Mouse (Mus musculus) thymus, postnatal 0 days (tissue): ENCODE data around the gene Fcrl6. TPM values are rescaled to one million over a fixed set of nuclear protein-coding genes. Genes with fewer than 3 reads are reported as not detected.

ENCODE experiments used
- DNase-seq: peaks from one replicate; pipeline ENCODE4 v3.0.0-alpha.2; 2015; ENCODE audit warnings: low spot score
- polyA plus RNA-seq: library from polyadenylated mRNA; unstranded; fragments of >200 nt; fragmentation: Nextera tagmentation; extraction: Ambion mirVana; gene quantifications from 2 replicates; pipeline ENCODE4 v1.2.1, GENCODE M21; 2015

Gene Fcrl6
- 0.16 TPM in 1 of 2 replicates, not detected in the other for polyA plus RNA-seq

DNA sequence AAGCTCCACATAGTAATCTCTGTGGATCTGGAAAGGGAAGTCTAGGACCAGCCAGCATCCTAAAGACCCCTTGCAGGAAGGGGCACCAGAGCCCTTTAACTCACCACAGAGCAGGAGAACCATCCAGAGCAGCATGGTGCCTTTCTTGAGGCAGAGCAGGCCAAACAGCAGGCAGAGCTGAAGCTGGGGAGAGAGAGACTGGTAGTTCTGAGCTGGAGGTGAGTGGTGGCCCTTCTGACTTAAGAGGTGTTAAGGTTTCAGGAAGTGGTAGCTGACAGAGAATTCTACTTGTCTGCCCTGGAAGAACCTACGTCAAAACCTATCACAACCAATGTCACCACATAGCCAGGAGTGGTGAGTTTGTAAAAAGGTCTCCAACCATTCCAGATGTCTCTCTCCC is at the start of gene Fcrl6:
TSS of gene Fcrl6 (minus strand) at position 226 of the 400 bp plus-strand sequence.
- no peak for DNase-seq

DNA sequence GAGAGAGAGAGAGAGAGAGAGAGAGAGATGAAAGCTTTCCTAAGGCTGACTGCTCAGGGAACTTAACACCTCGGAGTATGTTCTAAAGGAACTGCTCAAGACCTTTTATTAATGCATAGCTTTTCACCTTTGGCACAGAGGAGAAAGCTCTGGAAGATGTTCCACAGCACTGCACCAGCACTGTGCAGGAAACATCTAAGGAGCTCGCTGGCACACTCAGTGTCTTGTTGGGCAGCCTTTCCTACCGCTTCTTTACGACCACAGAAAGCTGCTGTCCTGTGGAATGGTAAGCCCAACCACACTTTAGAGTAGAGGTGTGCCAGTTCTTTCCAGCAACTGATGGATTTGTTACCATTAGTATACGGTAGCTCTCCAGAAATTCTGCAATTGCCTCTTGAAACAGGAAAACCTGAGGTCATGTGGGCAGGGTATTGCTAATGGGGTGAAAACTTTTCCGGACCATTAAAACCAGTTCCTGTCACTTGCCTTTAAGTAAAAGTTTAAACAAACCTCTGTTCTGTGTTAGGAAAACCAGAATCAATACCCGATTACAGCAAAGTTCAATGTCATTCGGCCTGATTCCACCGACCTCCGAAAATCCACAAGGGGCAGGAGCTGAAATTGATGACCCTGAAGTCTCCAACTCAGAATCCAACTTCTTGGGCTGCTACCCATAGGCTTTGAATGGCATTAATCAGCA is 49.1 kb upstream of the Fcrl6 start:
- DNase-seq, result no peak

DNA sequence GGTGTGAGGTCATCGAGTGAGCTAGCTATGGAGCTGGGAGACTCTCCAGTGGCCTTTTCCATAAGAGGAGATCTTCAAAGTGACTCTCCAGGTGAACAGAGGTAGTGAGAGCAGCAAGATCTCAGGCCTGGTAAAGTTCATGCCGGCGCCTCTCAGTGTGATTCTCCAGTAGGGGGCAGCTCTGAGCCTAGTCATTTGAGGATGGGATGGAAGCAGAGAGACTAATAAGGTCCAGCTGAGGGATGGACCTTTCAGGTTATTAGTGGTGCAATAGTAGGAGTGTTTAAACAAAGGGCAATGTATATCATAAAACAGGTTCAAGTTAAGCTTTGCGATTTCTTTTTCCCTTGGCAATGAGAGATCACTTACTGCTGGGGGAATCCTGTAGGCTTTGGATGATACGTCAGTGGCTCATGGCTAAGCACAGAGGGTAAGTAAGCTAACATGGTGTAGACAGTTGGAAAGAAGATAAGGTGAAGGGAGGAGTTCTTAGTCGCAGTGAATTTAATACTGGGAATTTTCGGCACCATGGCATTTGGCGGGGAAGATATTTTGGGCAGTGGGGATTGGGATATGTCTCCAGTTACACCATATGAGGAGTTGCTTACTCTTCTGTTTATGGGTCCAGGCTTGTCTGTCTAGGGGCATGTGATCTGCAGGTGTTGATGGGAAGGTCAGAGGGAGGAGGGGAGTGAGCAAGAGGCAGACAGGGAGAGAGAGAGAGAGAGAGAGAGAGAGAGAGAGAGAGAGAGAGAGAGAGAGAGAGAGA is 48.4 kb upstream of the Fcrl6 start:
- no peak for DNase-seq

DNA sequence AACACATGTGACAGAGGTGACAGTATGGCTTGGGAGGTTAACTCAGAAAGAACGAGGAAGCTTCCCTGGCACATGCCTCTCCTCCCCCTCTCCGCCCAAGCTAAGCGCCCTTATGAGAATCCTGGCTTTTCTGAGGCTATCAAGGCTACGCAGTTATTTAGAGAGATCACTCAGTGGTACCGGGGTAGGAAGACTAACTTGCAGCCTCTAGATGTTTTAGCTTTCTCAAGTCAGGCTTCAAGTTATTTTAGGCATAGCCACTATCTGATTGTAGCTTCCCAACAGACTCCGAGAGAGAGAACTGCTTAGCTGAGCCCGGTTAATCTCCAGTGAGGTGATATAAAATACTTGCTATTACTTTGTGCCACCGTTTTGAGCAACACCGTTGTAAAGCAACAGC is 47.0 kb upstream of the Fcrl6 start:
- DNase-seq, result no peak

DNA sequence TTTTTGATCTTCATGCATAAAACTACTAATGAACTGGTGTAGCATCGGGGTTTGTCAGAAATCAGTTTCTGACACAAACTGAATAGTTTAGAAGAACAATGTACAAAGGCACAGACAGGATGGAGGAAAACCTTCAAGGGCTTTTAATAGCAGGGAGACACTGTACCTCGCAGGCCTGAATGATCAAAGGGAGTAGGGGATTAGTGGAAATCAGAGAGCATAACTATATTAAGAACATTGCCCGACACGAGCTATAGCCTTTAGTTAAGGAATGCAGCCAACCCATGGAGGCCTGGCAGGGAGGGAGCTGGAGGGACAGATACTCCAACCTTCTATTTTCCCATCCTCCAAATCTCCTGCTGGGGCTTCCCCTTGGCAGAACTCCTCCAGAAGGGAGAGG is 44.9 kb upstream of the Fcrl6 start:
- no peak for DNase-seq

DNA sequence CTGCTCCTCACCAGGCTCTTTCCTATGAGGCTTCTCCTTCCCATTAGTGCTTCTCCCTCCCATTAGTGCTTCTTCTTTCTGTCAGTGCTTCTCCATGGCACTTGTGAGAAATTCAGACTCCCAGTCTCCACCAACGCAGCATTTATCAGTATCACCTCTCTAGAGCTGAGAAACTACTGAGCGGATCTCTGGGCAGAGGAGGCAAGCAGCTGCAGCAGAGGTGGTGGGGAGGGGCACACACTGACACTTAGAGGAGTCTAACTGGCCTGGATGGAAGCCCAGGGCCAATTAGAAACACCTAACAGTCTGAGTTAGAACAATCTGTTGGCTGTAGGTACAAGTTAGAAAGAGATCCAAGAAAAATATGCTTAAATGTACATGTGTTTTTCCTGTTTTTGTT is 36.4 kb upstream of the Fcrl6 start:
- no peak for DNase-seq

DNA sequence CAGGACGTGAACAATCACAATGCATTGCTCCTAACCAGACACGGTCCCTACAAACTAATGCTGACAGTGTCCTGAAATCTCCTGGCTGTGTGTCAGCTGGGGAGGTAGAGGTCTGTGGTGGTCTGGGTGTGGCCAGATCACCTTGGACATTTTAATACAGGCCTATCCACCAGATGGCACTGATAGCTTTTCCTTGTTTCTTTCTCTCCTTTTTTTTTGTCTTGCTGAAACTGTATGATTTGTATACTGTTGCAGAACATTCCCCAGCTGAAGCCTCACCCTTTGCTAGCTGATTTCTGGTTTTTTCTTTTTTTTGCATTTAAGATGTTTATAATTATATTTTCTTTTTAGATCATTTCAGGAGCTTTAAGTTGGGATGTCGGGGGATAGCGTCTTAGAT is 35.5 kb upstream of the Fcrl6 start:
- no peak for DNase-seq

DNA sequence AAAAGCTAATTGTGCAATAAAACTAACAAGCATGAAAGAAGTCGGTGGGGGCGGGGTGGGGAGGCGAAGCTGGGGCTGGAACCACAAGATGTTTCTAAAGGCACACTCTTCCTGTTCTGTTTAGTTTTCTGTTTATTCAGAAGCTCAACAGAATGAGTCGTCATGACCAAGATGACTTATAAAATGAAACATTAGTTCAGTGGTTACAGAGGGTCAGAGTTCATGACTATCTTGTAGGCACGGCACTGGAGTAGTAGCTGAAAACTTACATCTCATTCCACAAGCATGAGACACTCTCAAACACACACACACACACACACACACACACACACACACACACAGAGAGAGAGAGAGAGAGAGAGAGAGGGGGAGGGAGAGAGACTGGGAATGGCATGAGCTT is 33.9 kb upstream of the Fcrl6 start:
- no peak for DNase-seq

DNA sequence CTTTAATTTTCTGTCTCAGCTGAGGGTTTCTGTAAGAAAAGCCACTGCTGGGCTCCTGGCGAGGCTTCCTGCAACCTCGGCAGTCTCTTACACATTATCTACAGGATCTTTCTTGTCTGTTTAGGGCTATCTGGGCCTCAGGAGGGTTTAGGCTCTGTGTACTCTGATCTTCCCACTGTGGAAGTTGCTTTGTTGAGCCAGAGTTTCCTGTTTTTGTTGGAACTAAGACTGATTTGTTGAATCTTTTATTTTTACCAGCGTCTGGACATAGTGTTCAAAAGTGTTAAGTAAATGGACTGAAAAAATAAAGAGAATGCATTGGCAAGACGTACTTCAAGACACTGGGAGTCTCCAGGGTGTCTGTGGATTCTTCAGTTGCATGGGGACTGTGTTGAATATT is 32.9 kb upstream of the Fcrl6 start:
- no peak for DNase-seq

DNA sequence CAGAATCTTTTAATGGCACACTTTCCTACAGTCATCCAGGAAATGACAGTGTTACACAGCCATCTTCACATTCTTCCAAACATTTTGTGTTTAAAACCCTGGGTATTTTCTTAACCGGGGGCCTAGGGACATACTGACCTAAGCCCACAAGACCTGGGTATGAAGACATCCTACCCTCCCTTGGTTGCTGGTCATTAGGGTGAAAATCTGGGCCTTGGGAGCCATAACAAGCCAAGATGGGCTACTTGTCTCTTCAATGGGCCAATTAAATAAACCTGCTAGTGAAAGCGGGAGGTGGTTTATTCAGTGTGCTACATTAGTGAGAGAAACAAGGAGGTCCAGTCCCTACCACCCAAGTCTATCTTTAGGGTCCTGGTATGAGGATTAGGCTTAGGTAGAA is 31.8 kb upstream of the Fcrl6 start:
- DNase-seq, result no peak

DNA sequence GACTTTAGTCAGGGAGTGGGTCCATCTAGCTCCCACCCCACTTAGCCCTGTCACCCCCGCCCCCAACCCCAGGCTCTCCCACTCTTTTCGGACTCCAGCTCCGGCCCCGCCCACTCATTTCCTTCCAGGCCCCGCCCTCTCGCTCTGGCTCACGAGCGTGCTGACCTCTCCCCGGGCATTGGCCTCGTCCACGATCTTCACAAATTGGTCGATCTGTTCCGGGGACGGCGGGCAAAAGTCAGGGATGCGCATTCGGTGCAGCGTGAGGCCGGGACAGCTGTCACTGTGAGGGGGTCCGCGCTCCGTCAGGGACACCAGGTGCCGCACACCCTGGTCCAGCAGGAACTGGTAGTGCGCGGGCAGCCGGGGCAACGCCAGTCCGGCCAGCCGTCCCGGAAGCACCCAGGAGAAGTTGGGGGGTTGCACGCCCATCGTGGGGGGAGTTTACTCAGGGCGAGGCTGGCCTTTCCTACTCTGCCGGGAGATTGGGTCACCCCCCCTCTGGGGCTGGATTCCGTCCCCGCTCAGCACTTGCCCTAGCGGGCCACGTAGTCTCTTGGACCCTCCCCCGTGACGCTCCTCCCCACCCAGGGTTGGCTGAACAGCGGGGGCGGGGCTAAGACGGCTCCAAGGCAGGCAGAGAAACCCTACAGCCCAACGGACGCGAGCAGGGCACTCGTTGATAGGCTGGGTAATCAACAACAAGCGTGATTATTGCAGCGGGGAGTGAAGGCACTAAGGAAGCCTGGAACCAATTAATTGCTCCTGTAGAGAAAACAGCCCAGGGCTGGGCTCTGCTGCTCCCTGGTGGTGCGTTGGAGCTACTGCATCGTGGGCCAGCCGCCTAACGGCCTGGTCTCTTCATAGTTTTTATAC is 30.3 kb upstream of the Fcrl6 start, which contains the start of gene Dusp23:
TSS of gene Dusp23 (minus strand) at position 512 of the 876 bp plus-strand sequence.
- peak; percentile 91 for DNase-seq

DNA sequence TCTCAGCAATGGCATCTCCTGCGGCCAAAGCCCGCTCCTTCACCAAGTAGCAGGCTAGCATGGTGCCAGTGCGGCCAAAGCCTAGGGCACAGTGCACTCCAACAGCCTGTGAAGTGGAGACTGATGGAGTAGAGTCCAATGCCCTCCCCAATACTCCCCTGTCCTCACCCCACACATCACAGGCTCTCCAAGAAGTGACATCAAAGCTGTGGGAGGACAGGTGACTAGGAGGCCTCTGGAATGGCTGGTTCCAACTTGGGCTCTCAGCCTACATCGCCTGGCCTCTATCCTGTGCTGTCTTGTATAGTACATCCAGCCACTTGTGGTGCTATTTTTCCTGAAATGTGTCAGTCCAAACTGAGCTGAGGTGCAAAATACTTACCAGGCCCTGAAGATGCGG is 29.4 kb upstream of the Fcrl6 start:
- no peak for DNase-seq

DNA sequence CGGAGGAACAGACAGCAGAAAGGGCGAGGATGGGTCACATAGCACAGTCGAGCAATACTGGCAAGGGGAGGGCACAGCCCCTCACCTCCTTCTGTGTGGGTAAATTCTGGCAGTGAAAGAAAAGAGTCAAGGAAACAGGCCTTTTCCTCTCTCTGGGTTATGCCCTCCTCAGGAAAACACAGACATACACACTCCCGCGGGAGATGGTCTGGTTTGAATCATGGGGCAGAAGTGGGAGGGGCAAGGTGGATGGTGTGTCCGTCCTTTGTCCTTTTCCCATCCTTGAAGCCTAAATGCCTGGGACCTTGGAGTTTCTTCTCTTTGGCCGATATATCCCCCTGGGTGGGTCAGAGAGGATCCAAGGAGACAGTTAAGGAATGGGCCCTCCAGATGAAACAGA is 27.5 kb upstream of the Fcrl6 start:
- no peak for DNase-seq

DNA sequence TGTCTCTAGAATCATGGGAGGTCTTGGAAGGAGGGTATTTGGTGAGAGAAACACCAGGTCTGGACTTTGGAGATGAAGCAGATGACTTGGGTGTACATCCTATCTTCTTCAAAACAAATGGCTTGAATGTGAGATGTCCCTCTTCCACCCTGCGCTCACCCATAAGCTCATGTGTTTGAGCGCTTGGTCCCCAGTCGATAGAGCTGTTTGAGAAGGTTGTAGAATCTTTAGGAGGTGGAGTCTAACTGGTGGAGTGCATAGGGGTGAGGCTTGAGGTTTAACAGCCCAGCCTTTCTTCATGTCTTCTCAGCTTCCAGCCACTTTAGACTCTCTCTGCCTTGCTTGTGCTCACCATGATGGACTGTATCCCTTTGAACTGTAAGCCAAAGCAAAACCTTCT is 24.0 kb upstream of the Fcrl6 start:
- no peak for DNase-seq

DNA sequence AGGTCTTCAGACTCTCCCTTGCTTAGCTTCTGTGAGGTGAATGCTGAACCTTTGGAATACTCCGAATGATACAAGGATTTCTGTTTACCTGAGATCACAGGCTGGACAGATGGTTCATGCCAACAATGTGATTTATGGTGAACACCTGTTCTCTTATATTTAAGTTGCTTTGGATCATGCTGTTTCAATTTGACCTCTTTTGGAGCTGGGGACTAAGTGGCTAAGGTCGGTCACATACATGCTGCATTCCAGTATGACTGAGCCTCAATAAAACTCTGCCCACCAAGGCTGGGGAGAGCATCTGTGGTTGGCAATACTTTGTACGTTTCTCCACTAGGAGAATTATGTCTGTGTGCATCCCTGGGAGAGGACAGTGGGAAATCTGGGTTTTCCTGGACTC is 21.7 kb upstream of the Fcrl6 start:
- DNase-seq, result no peak

DNA sequence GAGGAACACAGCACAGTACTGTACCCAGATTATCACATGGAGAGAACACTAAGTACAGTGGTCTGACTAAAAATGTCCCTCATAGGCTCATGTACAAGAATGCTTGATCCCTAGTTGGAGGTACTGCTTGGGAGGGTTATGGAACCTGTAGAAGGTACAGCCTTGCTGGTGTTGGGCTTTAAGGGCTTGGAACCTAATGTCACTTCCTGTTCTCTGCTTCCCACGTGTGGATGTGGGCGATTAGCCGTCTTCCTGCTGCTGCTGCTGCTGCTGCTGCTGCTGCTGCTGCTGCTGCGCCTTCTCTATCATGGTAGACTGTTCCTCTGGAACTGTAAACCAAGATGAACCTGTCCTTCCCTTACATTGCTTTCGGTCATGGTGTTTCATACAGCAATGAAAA is 21.2 kb upstream of the Fcrl6 start:
- no peak for DNase-seq

DNA sequence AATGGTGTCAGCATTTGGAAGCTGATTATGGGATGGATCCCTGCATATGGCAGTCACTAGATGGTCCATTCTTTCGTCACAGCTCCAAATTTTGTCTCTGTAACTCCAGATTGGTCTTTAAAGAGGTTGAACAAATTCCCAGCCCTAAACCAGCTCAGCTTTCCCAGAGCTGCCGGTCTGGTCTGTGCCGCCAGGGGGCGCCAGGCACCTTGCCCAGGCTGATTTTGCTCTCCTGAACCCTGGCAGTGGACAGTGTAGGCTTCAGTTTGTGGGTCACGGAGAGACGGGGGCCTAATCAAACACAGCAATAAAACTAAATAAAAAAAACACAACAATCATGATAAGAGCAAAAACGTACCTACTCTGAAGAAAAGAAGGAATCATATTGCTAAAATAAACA is 16.9 kb upstream of the Fcrl6 start:
- peak; percentile 53 for DNase-seq

DNA sequence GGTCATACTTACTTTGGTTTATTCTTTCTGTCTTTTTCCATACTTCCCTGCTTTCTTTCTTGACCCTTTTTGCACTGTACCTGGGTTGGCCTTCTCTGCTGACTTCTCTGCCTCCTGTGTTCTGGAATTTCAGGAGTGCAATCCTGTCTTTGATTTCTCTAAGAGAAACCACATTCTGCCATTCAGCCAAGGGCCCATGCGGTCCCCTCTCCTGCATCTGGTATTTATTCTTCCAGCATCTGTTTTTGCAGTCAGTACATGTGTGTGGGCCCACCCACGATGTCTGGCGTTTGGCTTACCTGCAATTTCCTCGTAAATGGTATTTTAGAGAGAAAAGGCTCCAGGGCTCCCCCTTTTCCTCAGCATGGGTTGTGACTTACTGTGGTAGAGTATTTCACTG is 15.8 kb upstream of the Fcrl6 start:
- no peak for DNase-seq

DNA sequence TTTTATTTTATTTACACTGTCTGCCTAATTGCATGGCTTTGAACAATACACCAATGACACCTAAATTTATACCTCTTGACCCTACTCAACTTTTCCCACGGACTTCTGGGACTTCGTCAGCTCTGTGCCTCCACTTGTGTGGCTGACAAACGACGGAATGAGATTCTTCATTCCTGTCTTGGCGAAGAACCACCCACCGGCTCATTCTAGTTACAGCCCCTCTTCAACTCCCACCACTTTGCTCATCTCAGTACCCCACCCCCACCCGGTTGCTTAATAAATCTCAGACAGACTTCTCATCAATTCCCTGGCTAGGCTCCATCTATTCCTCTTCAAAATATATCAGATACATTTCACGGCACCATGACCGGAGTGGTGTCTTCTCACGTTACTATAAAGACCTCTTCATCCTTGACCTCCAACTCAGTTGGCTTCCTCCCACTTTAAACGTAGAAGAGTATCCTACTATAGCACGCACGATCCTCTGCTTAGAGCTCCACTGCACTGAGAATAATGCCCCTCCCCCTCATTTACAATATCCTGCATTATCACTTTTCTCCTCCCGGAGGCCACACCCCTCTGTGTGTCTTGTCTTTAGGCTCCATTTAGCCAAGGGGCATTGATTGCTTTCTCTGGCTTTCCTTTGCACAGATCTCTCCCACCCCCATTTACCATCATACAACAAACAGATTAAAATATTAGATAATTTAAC is 15.2 kb upstream of the Fcrl6 start:
- no peak for DNase-seq

DNA sequence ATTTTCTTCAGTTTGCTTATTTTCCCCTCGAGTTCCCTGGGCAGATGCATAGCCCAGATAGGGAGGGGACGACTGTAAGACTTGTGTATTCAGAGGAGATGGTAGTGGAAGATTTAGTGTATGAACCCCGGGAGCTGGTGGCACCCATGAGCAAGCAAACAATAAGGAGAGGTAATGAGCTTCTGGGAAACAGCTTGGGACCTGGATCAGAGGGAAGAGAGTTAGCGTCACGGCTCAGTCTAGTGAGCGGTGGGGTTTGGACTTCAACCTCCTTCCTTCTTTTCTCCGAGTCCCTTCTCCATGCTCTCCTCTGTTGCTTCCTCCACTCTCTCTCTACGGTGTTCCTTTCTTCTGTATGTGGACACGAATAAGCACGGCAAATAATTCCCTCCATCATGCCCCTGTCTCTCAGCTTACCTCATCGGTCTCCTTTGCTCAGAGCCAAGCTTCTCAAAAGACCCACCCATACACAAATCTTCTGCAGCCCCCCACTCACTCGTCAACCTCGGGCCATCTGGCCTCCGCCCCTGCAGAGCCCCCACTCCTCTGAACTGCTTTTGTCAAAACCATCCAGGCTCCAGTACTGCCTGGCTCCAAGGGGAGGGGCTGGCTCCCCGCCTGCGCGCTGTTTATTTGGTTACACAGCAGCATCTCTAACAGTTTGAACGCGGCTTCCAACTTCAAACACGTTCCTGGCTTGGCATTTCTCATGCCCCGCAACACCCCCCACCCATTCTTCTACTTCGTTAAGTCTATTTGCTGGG is 14.4 kb upstream of the Fcrl6 start:
- no peak for DNase-seq

DNA sequence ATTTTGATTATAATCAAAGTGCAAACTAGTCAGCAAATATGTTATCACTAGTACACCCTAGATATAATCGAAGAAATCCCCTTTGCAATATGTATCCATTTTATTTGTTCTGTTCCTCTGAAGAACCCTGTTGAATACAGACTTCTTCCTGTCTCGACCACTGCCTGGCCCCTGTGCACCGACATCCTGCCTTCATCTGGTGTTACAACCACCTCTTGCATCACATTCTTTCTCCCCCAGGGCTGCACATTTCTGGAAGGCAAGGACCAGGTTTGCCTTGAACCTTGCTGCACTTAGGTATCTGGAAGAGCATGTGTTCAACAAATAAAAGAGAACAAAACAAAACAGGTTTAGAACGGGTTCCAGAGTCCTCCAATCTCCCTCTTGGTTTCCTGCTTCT is 13.1 kb upstream of the Fcrl6 start:
- DNase-seq, result no peak
